Mouse (Mus musculus): ENCODE results near the gene Hgd. TPM values are rescaled to one million over a fixed set of nuclear protein-coding genes. Genes with fewer than 3 reads are reported as not detected.

Gene Hgd
- polyA plus RNA-seq (2015; fragmentation: Nextera tagmentation; extraction: Ambion mirVana) = 0.21 and 0.29 TPM in 2 replicates

- ATAC-seq (ENCODE audit: low FRiP score, low TSS enrichment) (no peak), DNase-seq (ENCODE audit: low spot score) (no peak)
- H3K4me1 ChIP-seq (replicated peaks; ENCODE audit: control insufficient read depth, insufficient read depth) = no peaks in the 10 kb centered on the region
- no peak within 1 kb of the TSS for H3K4me2 ChIP-seq (replicated peaks; ENCODE audit: low read depth)
- H3K27ac ChIP-seq (replicated peaks) = no peak within 1 kb of the TSS
- no peaks in the 10 kb centered on the region for H3K27me3 ChIP-seq (ENCODE audit: control insufficient read depth, insufficient read depth, low read length)
- H3K36me3 ChIP-seq (ENCODE audit: control insufficient read depth, insufficient read depth, low read length) = no peaks in the 10 kb centered on the region
- no peak within 1 kb of the TSS for H3K9ac ChIP-seq (ENCODE audit: low read length)
- TF ChIP-seq EP300 (optimal IDR thresholded peaks at IDR 0.05) (no peak), CTCF (IDR thresholded peaks at IDR 0.05; ENCODE audit: low read depth) (no peak)
- no peaks in the 10 kb centered on the region for H3K9me3 ChIP-seq (ENCODE audit: control insufficient read depth, low read length)
- 47% methylated on average over 4 of the region's 4 CpGs for WGBS
- H3K4me3 ChIP-seq (ENCODE audit: low read depth, low read length) = no peak within 1 kb of the TSS
These were observed at the start of gene Hgd for GRCm38 (mm10) chr16:37579994-37580393. Gene Hgd (plus strand): TSS chr16:37580153.

GRCm38 (mm10) chr16:37530170-37530569, 49.8 kb upstream of the Hgd start:
- Histone ChIP-seq H3K27me3 (ENCODE audit: control insufficient read depth, insufficient read depth, low read length) (no peaks in the 10 kb centered on the region), H3K4me1 (replicated peaks; ENCODE audit: control insufficient read depth, insufficient read depth) (no peaks in the 10 kb centered on the region), H3K4me3 (ENCODE audit: low read depth, low read length) (no peak overlapping the region), H3K9ac (ENCODE audit: low read length) (no peak overlapping the region), H3K27ac (replicated peaks) (no peak overlapping the region), H3K36me3 (ENCODE audit: control insufficient read depth, insufficient read depth, low read length) (no peaks in the 10 kb centered on the region; the same call in 1 of the 2 replicates), H3K4me2 (replicated peaks; ENCODE audit: low read depth) (no peak overlapping the region), H3K9me3 (ENCODE audit: control insufficient read depth, low read length) (no peaks in the 10 kb centered on the region)
- TF ChIP-seq EP300 (optimal IDR thresholded peaks at IDR 0.05) = no peak
- TF ChIP-seq CTCF (IDR thresholded peaks at IDR 0.05; ENCODE audit: low read depth) = no peak
- no peak for ATAC-seq (ENCODE audit: low FRiP score, low TSS enrichment)
- no peak for DNase-seq (ENCODE audit: low spot score)
- 91% methylated on average over 6 of the region's 6 CpGs for WGBS

- ATAC-seq (ENCODE audit: low FRiP score, low TSS enrichment) = no peak
- H3K9ac ChIP-seq (ENCODE audit: low read length) = no peak overlapping the region
- TF ChIP-seq CTCF (IDR thresholded peaks at IDR 0.05; ENCODE audit: low read depth) (no peak), EP300 (optimal IDR thresholded peaks at IDR 0.05) (no peak)
- no peaks in the 10 kb centered on the region for H3K4me1 ChIP-seq (replicated peaks; ENCODE audit: control insufficient read depth, insufficient read depth)
- WGBS = 91% methylated on average over 1 of the region's 1 CpGs
- no peaks in the 10 kb centered on the region for H3K27me3 ChIP-seq (ENCODE audit: control insufficient read depth, insufficient read depth, low read length)
- H3K4me2 ChIP-seq (replicated peaks; ENCODE audit: low read depth) = no peak overlapping the region
- DNase-seq (ENCODE audit: low spot score) = no peak
- H3K27ac ChIP-seq (replicated peaks) = no peak overlapping the region
- H3K4me3 ChIP-seq (ENCODE audit: low read depth, low read length) = no peak overlapping the region
- H3K9me3 ChIP-seq (ENCODE audit: control insufficient read depth, low read length) = no peaks in the 10 kb centered on the region
- no peaks in the 10 kb centered on the region for H3K36me3 ChIP-seq (ENCODE audit: control insufficient read depth, insufficient read depth, low read length)
These were observed 47.9 kb upstream of the Hgd start for GRCm38 (mm10) chr16:37532046-37532445.

GRCm38 (mm10) chr16:37533369-37534068, 46.4 kb upstream of the Hgd start:
- Histone ChIP-seq H3K9me3 (ENCODE audit: control insufficient read depth, low read length) (no peaks in the 10 kb centered on the region), H3K4me2 (replicated peaks; ENCODE audit: low read depth) (no peak overlapping the region), H3K9ac (ENCODE audit: low read length) (no peak overlapping the region), H3K4me3 (ENCODE audit: low read depth, low read length) (no peak overlapping the region), H3K27ac (replicated peaks) (no peak overlapping the region), H3K27me3 (ENCODE audit: control insufficient read depth, insufficient read depth, low read length) (no peaks in the 10 kb centered on the region), H3K36me3 (ENCODE audit: control insufficient read depth, insufficient read depth, low read length) (no peaks in the 10 kb centered on the region), H3K4me1 (replicated peaks; ENCODE audit: control insufficient read depth, insufficient read depth) (no peaks in the 10 kb centered on the region)
- TF ChIP-seq EP300 (optimal IDR thresholded peaks at IDR 0.05) (no peak), CTCF (IDR thresholded peaks at IDR 0.05; ENCODE audit: low read depth) (no peak)
- DNase-seq (ENCODE audit: low spot score) = no peak
- WGBS = 79% methylated on average over 8 of the region's 8 CpGs
- ATAC-seq (ENCODE audit: low FRiP score, low TSS enrichment) = no peak

- H3K27ac ChIP-seq (replicated peaks) = peak overlapping the region; percentile 78
- no peaks in the 10 kb centered on the region for H3K4me1 ChIP-seq (replicated peaks; ENCODE audit: control insufficient read depth, insufficient read depth)
- H3K4me3 ChIP-seq (ENCODE audit: low read depth, low read length) = peak overlapping the region; percentile 78
- no peak for TF ChIP-seq CTCF (IDR thresholded peaks at IDR 0.05; ENCODE audit: low read depth)
- TF ChIP-seq EP300 (optimal IDR thresholded peaks at IDR 0.05) = no peak
- H3K27me3 ChIP-seq (ENCODE audit: control insufficient read depth, insufficient read depth, low read length) = no peaks in the 10 kb centered on the region
- ATAC-seq (ENCODE audit: low FRiP score, low TSS enrichment) = peak; percentile 68; the same call in 1 of the 2 replicates
- H3K9me3 ChIP-seq (ENCODE audit: control insufficient read depth, low read length) = no peaks in the 10 kb centered on the region
- H3K9ac ChIP-seq (ENCODE audit: low read length) = peak overlapping the region; percentile 91
- peaks cover 6% of the 10 kb centered on the region; the same call in 1 of the 2 replicates for H3K36me3 ChIP-seq (ENCODE audit: control insufficient read depth, insufficient read depth, low read length)
- WGBS = under 1% methylated on average over 22 of the region's 22 CpGs
- H3K4me2 ChIP-seq (replicated peaks; ENCODE audit: low read depth) = peak overlapping the region; percentile 90
- DNase-seq (ENCODE audit: low spot score) = no peak
These were observed 40.7 kb upstream of the Hgd start for GRCm38 (mm10) chr16:37539240-37539610.

Data from stomach, postnatal 0 days (tissue).